Comparison of ENCODE assay signal across 8 mouse cellular contexts in genomic region chr19:43916586-43917405, GRCm38 (mm10). TPM values are rescaled to one million over a fixed set of nuclear protein-coding genes. Genes with fewer than 3 reads are reported as not detected.
DNase-seq lines count a peak whose midpoint lies in the region; ATAC-seq and TF ChIP-seq lines count a peak whose summit lies in the region.

No protein-coding gene starts in this region.

- H3K27ac ChIP-seq in heart, adult 2 months = no peak overlapping the region
- H3K27ac ChIP-seq in liver, embryonic 15.5 days (replicated peaks) = 0 out of 2 replicates have a peak overlapping the region, but pooled peaks have one; percentile 33
- no peak overlapping the region for H3K27ac ChIP-seq in midbrain, embryonic 11.5 days (ENCODE audit: low read depth, low read length)

- intact Hi-C loops in heart, adult 2 months (cut with DNase I) = loop anchor here (5.0 kb wide), 1 partner anchor 39 kb away; no protein-coding TSS in a partner anchor
- intact Hi-C loops in heart, postnatal 25 days (cut with DNase I) = no loop called here

- 33% methylated on average over 21 of the region's 21 CpGs for WGBS in heart, adult 2 months
- 32% methylated on average over 21 of the region's 21 CpGs for WGBS in liver, embryonic 15.5 days (ENCODE audit: insufficient replicate concordance)
- WGBS in midbrain, embryonic 11.5 days = 70% methylated on average over 21 of the region's 21 CpGs

- ATAC-seq in liver, embryonic 15.5 days (ENCODE audit: insufficient read depth) = no peak
- ATAC-seq in midbrain, embryonic 11.5 days (ENCODE audit: low FRiP score) = no peak

- H3K4me1 ChIP-seq in heart, adult 2 months (ENCODE audit: control insufficient read depth, insufficient read depth, low read length) = peaks cover 14% of the 10 kb centered on the region
- H3K4me1 ChIP-seq in liver, embryonic 15.5 days (replicated peaks) = peaks cover 33% of the 10 kb centered on the region
- H3K4me1 ChIP-seq in midbrain, embryonic 11.5 days (ENCODE audit: control insufficient read depth, insufficient read depth, low read length) = peaks cover 4% of the 10 kb centered on the region; the same call in 1 of the 2 replicates

- H3K9ac ChIP-seq in heart, adult 2 months (ENCODE audit: low read depth, low read length) = no peak overlapping the region
- no peak overlapping the region for H3K9ac ChIP-seq in liver, embryonic 15.5 days
- H3K9ac ChIP-seq in midbrain, embryonic 11.5 days (ENCODE audit: low read length) = no peak overlapping the region

- TF ChIP-seq EP300 in heart, adult 2 months (IDR thresholded peaks at IDR 0.05; ENCODE audit: insufficient read depth, low read depth, low read length) = no peak

- H3K36me3 ChIP-seq in heart, adult 2 months (ENCODE audit: control insufficient read depth, insufficient read depth, low read length) = no peaks in the 10 kb centered on the region; the same call in 1 of the 2 replicates
- no peaks in the 10 kb centered on the region for H3K36me3 ChIP-seq in liver, embryonic 15.5 days (replicated peaks)
- H3K36me3 ChIP-seq in splenic B cell, adult 2 months (ENCODE audit: control insufficient read depth, insufficient read depth, low read length, poor library complexity, severe bottlenecking) = no peaks in the 10 kb centered on the region
- H3K36me3 ChIP-seq in midbrain, embryonic 11.5 days (ENCODE audit: control insufficient read depth, insufficient read depth, low read length) = no peaks in the 10 kb centered on the region

- peak in 1 of 2 experiments; percentile 33 for DNase-seq in heart, adult 2 months
- DNase-seq in heart, postnatal 25 days (ENCODE audit: low spot score) = no peak
- DNase-seq in adrenal gland, postnatal 36 days = peak; percentile 51 to 54
- peak; percentile 38 for DNase-seq in splenic B cell, adult 2 months (ENCODE audit: low read depth, low spot score)
- no peak for DNase-seq in right cerebral cortex, postnatal 4 days
- DNase-seq in left cerebral cortex, adult 9 months (ENCODE audit: low spot score in 2 of 2) = no peak
- DNase-seq in midbrain, embryonic 11.5 days (ENCODE audit: low spot score, missing footprints) = no peak

- peak overlapping the region; percentile 28 for H3K4me3 ChIP-seq in heart, adult 2 months
- no peak overlapping the region; the same call in 1 of the 2 replicates for H3K4me3 ChIP-seq in liver, embryonic 15.5 days (replicated peaks)
- H3K4me3 ChIP-seq in midbrain, embryonic 11.5 days (ENCODE audit: low read depth, low read length) = no peak overlapping the region

- H3K4me2 ChIP-seq in liver, embryonic 15.5 days = peak overlapping the region; percentile 40
- no peak overlapping the region for H3K4me2 ChIP-seq in midbrain, embryonic 11.5 days

- no peak for TF ChIP-seq CTCF in heart, adult 2 months (IDR thresholded peaks at IDR 0.05)

- no peaks in the 10 kb centered on the region; the same call in 1 of the 2 replicates for H3K79me2 ChIP-seq in heart, adult 2 months (replicated peaks; ENCODE audit: control insufficient read depth, insufficient read depth, low read length)

- H3K27me3 ChIP-seq in heart, adult 2 months (ENCODE audit: control insufficient read depth, insufficient read depth, low read length) = no peaks in the 10 kb centered on the region
- no peaks in the 10 kb centered on the region for H3K27me3 ChIP-seq in liver, embryonic 15.5 days
- H3K27me3 ChIP-seq in splenic B cell, adult 2 months (ENCODE audit: control insufficient read depth, insufficient read depth, low read length, poor library complexity, severe bottlenecking) = no peaks in the 10 kb centered on the region
- H3K27me3 ChIP-seq in midbrain, embryonic 11.5 days (ENCODE audit: control insufficient read depth, insufficient read depth, low read length) = no peaks in the 10 kb centered on the region

- H3K9me3 ChIP-seq in liver, embryonic 15.5 days (replicated peaks) = no peaks in the 10 kb centered on the region
- no peaks in the 10 kb centered on the region for H3K9me3 ChIP-seq in midbrain, embryonic 11.5 days (ENCODE audit: control insufficient read depth, low read length)

- TF ChIP-seq POLR2A in heart, adult 2 months (IDR thresholded peaks at IDR 0.05; ENCODE audit: insufficient read depth, low read depth, low read length) = no peak

RNA-seq across cellular contexts. Expression of gene Dnmbp, which starts 23.2 kb away (rescaled TPM):
- total RNA-seq in heart, adult 2 months (2021) = 1 to 10 TPM; 8.1 to 9.8 TPM
- 7.1 and 9.6 TPM in 2 replicates for polyA plus RNA-seq in heart, adult 2 months (2012; rRNA removed)
- 1 to 10 TPM; 8.2 to 9.8 TPM for total RNA-seq in heart, postnatal 25 days (2021)
- total RNA-seq in adrenal gland, postnatal 36 days (2021) = 10 to 100 TPM; 12.6 to 13.3 TPM
- polyA plus RNA-seq in liver, embryonic 15.5 days (2015; fragmentation: Nextera tagmentation; extraction: Ambion mirVana) = 2.5 and 2.7 TPM in 2 replicates
- 13.5 and 14.5 TPM in 2 replicates for polyA plus RNA-seq in midbrain, embryonic 11.5 days (2014; fragmentation: Nextera tagmentation; extraction: Ambion mirVana)

Comparison
In these comparisons a context has a peak if more than half of its experiments do, and no peak if none do; other contexts are left out.
1. DNase-seq: peak in adrenal gland, postnatal 36 days (2 of 2) and splenic B cell, adult 2 months (single experiment); none in heart, postnatal 25 days (single experiment), right cerebral cortex, postnatal 4 days (single experiment), left cerebral cortex, adult 9 months (0 of 2) and midbrain, embryonic 11.5 days (single experiment).